Mouse (Mus musculus): ENCODE results near the gene Eif5b. TPM values are rescaled to one million over a fixed set of nuclear protein-coding genes. Genes with fewer than 3 reads are reported as not detected.
"Not testable (repeated sequence)": the region's sequence is repeated elsewhere in the genome, so short reads cannot be mapped to it uniquely, and the experiment has no call there.

Gene Eif5b
- 24.5 and 27.2 TPM in 2 replicates for polyA plus RNA-seq (2016; fragmentation: Nextera tagmentation; extraction: Ambion mirVana)

- H3K36me3 ChIP-seq = peaks cover 30% of the 10 kb centered on the region
- H3K9me3 ChIP-seq (replicated peaks) = no peaks in the 10 kb centered on the region
- H3K4me3 ChIP-seq = peak within 1 kb of the TSS; percentile 69
- no peaks in the 10 kb centered on the region for H3K27me3 ChIP-seq (ENCODE audit: low read depth, poor library complexity, severe bottlenecking)
- peak within 1 kb of the TSS; percentile 90 for H3K27ac ChIP-seq
- H3K4me1 ChIP-seq = peaks cover 18% of the 10 kb centered on the region
- peak; percentile 94 for DNase-seq (ENCODE audit: low spot score)
- WGBS = under 1% methylated on average over 50 of the region's 50 CpGs
Observed at GRCm38 (mm10) chr1:37997867-37998266, at the start of gene Eif5b, which contains the start of gene Txndc9. TSS of gene Eif5b (plus strand) at chr1:37998010. TSS of gene Txndc9 (minus strand) at chr1:37997893.

DNA sequence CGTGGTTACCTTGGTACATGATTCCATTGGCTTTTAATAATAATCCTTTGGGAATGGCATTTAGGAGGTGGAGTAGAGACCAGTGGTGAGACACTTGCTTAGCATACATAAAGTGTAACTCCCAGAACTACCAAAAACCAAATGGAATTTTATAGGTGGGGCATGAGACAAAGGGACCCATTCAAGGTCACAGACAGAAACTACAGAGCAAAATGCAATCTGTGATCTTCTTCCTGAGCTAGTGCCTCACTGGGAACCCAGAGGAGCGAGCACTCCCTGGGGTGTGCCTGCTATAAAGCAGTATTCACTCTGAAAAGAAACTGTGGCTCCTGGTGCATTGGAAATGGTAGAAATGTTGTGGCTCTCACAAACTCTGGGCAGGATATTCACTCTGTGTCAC lies 48.9 kb upstream of the Eif5b start:
- no peak overlapping the region for H3K4me3 ChIP-seq
- 78% methylated on average over 2 of the region's 2 CpGs for WGBS

DNA sequence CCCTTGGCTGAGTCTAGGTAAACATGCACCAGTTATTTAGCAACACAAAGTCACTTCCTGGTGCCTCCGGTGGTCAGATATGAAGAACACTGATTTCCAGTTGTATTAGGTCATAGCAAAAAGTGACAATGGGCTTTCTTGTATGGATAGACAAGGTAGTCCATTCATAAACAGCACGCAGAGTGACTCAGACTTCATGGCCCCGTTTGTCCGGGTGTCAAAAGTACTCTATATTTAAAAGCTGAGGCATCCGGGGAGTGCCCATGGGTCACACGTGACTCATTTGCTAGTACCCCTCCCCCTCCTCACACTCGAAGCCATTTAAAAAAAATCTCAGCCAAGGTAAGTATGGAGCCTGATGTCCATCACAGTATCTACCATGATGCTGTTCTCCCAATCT lies 43.0 kb upstream of the Eif5b start:
- H3K27me3 ChIP-seq (ENCODE audit: low read depth, poor library complexity, severe bottlenecking) = no peaks in the 10 kb centered on the region
- H3K4me1 ChIP-seq = no peaks in the 10 kb centered on the region
- no peak overlapping the region for H3K4me3 ChIP-seq
- no peak overlapping the region for H3K27ac ChIP-seq
- DNase-seq (ENCODE audit: low spot score) = no peak
- 83% methylated on average over 7 of the region's 7 CpGs for WGBS
- H3K9me3 ChIP-seq (replicated peaks) = no peaks in the 10 kb centered on the region
- no peaks in the 10 kb centered on the region for H3K36me3 ChIP-seq

More for the DNA sequence above, 48.9 kb upstream of the Eif5b start:
- DNase-seq (ENCODE audit: low spot score) = no peak
- Histone ChIP-seq H3K27ac (no peak overlapping the region), H3K36me3 (no peaks in the 10 kb centered on the region), H3K9me3 (replicated peaks) (no peaks in the 10 kb centered on the region), H3K27me3 (ENCODE audit: low read depth, poor library complexity, severe bottlenecking) (no peaks in the 10 kb centered on the region), H3K4me1 (no peaks in the 10 kb centered on the region)

DNA sequence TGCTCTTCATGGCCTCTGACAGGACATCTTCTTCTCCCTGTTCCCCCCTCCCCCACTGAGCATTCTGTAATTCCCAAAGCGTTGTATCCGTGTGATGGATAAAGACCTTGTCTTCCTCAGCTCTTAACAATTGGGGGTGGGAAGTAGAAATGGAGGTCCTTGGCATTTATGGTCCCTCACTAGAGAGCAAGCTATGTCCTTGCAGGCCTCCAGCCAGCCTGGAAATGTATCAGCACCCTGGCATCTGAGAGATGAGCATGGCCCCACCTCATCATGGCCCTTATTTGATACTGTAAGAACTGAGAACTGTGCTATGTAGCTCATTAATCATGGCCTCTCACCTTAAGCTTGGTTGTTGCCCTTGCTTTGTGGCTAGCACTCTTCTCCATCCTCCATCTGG lies 42.6 kb upstream of the Eif5b start:
- 94% methylated on average over 2 of the region's 2 CpGs for WGBS
- no peaks in the 10 kb centered on the region for H3K27me3 ChIP-seq (ENCODE audit: low read depth, poor library complexity, severe bottlenecking)
- no peaks in the 10 kb centered on the region for H3K9me3 ChIP-seq (replicated peaks)
- H3K27ac ChIP-seq = no peak overlapping the region
- DNase-seq (ENCODE audit: low spot score) = no peak
- H3K4me3 ChIP-seq = no peak overlapping the region
- no peaks in the 10 kb centered on the region for H3K4me1 ChIP-seq
- no peaks in the 10 kb centered on the region for H3K36me3 ChIP-seq

DNA sequence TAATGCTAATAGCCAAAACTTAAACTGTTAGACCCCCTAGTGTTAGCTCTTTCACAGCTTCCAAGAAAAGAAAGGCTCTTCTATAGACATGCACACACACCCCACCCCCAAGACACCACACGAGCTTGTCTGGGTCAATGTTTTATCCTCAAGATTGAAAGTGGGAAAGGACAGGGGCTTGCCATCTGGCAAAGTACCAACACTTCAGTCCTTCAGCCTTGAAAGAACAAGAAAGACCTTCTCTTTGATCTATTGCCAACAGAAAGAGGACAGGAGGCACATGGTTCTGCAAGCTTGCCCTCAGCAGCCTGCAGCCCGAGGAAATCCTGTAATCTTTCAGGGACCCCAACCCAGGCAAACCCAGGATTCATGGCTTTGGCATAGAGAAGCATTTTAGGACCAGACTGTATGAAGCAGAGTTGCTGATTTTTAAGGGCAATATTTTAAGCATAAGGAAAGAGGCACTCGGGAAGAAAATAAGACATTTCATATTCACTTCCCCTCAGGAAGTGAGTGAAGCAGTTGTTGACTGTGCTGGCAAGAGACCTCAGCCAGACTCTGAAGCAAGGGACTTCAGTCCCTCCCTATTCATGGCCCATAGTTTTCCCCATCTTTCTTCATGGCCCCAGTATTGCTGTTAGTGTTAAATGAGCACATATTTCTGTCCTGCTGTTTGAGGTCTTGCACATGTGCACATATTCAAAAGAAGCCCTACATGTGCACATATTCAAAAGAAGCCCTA lies 40.9 kb upstream of the Eif5b start:
- 55% methylated on average over 3 of the region's 3 CpGs for WGBS
- Histone ChIP-seq H3K27me3 (ENCODE audit: low read depth, poor library complexity, severe bottlenecking) (no peaks in the 10 kb centered on the region), H3K4me1 (no peaks in the 10 kb centered on the region), H3K4me3 (no peak overlapping the region), H3K27ac (no peak overlapping the region), H3K36me3 (no peaks in the 10 kb centered on the region), H3K9me3 (replicated peaks) (no peaks in the 10 kb centered on the region)
- DNase-seq (ENCODE audit: low spot score) = no peak

DNA sequence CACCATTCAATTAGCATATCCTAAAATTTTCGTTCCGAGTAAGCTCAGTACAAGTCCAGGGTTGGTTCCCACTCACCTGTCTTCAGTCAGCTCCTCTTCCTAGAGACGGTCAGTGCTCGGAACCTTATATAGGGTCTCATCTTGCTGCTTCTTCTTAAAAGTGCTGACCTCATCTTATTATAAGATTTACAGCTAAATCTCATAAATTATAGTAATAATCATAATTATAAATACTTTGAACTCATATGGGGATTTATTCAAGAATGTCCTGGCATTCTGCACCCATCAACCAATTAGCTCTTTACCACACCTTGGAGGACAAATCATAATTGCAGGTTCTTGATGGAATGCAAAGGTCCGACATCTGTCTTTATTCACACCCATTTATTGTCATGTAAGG lies 40.2 kb upstream of the Eif5b start, which contains the start of gene Lyg1:
Gene Lyg1 (minus strand): TSS at position 101 of the 400 bp plus-strand sequence.
- Histone ChIP-seq H3K4me1 (no peaks in the 10 kb centered on the region), H3K27ac (no peak within 1 kb of the TSS), H3K4me3 (no peak within 1 kb of the TSS), H3K27me3 (ENCODE audit: low read depth, poor library complexity, severe bottlenecking) (no peaks in the 10 kb centered on the region), H3K9me3 (replicated peaks) (no peaks in the 10 kb centered on the region), H3K36me3 (no peaks in the 10 kb centered on the region)
- WGBS = 86% methylated on average over 5 of the region's 5 CpGs
- no peak for DNase-seq (ENCODE audit: low spot score)

GRCm38 (mm10) chr1:37958516-37958915 lies 39.3 kb upstream of the Eif5b start:
- no peak for DNase-seq (ENCODE audit: low spot score)
- H3K4me1 ChIP-seq = no peaks in the 10 kb centered on the region
- H3K4me3 ChIP-seq = no peak overlapping the region
- H3K9me3 ChIP-seq (replicated peaks) = no peaks in the 10 kb centered on the region
- no peaks in the 10 kb centered on the region for H3K27me3 ChIP-seq (ENCODE audit: low read depth, poor library complexity, severe bottlenecking)
- 85% methylated on average over 2 of the region's 2 CpGs for WGBS
- H3K27ac ChIP-seq = no peak overlapping the region
- no peaks in the 10 kb centered on the region for H3K36me3 ChIP-seq

DNA sequence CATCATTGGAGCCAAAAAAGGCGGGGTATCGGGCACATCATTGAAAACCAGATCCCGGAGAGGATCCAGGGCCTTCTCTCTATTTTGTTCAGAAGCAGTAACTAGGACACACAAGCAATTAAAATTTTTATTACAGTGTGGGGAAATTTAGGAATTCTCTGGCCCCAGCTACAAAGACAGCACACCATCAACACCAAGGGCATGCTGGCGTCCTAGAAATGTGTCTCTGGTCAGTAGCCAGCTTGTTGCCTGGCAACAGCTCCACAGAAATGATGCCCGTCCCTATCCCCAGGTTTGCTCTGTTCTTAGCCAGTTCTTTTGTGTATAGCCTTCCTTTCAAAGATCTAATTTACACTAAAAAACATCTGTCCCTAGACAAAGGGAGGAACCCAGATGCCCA lies 38.3 kb upstream of the Eif5b start:
- Histone ChIP-seq H3K36me3 (no peaks in the 10 kb centered on the region), H3K27ac (no peak overlapping the region), H3K4me3 (no peak overlapping the region), H3K27me3 (ENCODE audit: low read depth, poor library complexity, severe bottlenecking) (no peaks in the 10 kb centered on the region), H3K4me1 (no peaks in the 10 kb centered on the region), H3K9me3 (replicated peaks) (no peaks in the 10 kb centered on the region)
- DNase-seq (ENCODE audit: low spot score) = no peak
- 83% methylated on average over 5 of the region's 5 CpGs for WGBS

DNA sequence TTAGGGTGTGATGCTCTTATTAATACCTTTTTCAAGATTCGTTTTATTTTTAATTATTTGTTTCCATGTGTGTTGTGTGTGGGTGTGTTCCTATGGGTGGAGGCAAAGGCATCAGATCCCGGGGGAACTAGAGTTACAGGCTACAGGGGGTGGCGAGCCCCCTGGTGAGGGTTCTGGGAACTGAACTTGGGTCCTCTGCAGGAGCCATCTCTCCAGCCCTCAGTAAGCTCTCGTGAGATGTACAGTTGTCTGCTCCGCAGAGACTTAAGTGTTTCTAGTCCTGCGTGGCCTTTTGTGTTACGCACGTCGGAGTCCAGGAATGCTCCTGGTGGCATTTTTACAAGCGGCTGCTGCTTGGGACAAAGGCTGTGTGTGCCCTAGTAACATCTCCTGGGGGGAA lies 32.2 kb upstream of the Eif5b start:
- DNase-seq (ENCODE audit: low spot score) = no peak
- Histone ChIP-seq H3K27ac (no peak overlapping the region), H3K4me3 (no peak overlapping the region), H3K9me3 (replicated peaks) (no peaks in the 10 kb centered on the region), H3K27me3 (ENCODE audit: low read depth, poor library complexity, severe bottlenecking) (no peaks in the 10 kb centered on the region), H3K4me1 (no peaks in the 10 kb centered on the region), H3K36me3 (no peaks in the 10 kb centered on the region)
- 64% methylated on average over 10 of the region's 10 CpGs for WGBS

GRCm38 (mm10) chr1:37968746-37969145 lies 29.1 kb upstream of the Eif5b start:
- H3K4me3 ChIP-seq = no peak overlapping the region
- no peaks in the 10 kb centered on the region for H3K9me3 ChIP-seq (replicated peaks)
- H3K27ac ChIP-seq = no peak overlapping the region
- DNase-seq (ENCODE audit: low spot score) = no peak
- H3K4me1 ChIP-seq = no peaks in the 10 kb centered on the region
- H3K27me3 ChIP-seq (ENCODE audit: low read depth, poor library complexity, severe bottlenecking) = no peaks in the 10 kb centered on the region
- WGBS = 83% methylated on average over 6 of the region's 6 CpGs
- no peaks in the 10 kb centered on the region for H3K36me3 ChIP-seq

GRCm38 (mm10) chr1:37971520-37971919 lies 26.3 kb upstream of the Eif5b start:
- Histone ChIP-seq H3K9me3 (replicated peaks) (no peaks in the 10 kb centered on the region), H3K4me3 (no peak overlapping the region), H3K27ac (no peak overlapping the region), H3K36me3 (no peaks in the 10 kb centered on the region), H3K4me1 (no peaks in the 10 kb centered on the region), H3K27me3 (ENCODE audit: low read depth, poor library complexity, severe bottlenecking) (no peaks in the 10 kb centered on the region)
- no peak for DNase-seq (ENCODE audit: low spot score)
- WGBS = 76% methylated on average over 4 of the region's 4 CpGs

GRCm38 (mm10) chr1:37976666-37977065 lies 21.1 kb upstream of the Eif5b start:
- not testable (repeated sequence) for H3K27ac ChIP-seq; H3K4me1 ChIP-seq; H3K36me3 ChIP-seq; DNase-seq (ENCODE audit: low spot score); H3K27me3 ChIP-seq (ENCODE audit: low read depth, poor library complexity, severe bottlenecking); H3K9me3 ChIP-seq (replicated peaks); H3K4me3 ChIP-seq
- WGBS = 74% methylated on average over 9 of the region's 9 CpGs

GRCm38 (mm10) chr1:37977303-37977702 lies 20.5 kb upstream of the Eif5b start:
- H3K4me3 ChIP-seq = no peak overlapping the region
- no peaks in the 10 kb centered on the region for H3K9me3 ChIP-seq (replicated peaks)

GRCm38 (mm10) chr1:37984326-37984725 lies 13.5 kb upstream of the Eif5b start:
- Histone ChIP-seq H3K27me3 (ENCODE audit: low read depth, poor library complexity, severe bottlenecking) (no peaks in the 10 kb centered on the region), H3K36me3 (peaks cover 53% of the 10 kb centered on the region), H3K4me3 (no peak overlapping the region), H3K4me1 (peaks cover 5% of the 10 kb centered on the region; the same call in 1 of the 2 replicates), H3K27ac (no peak overlapping the region), H3K9me3 (replicated peaks) (no peaks in the 10 kb centered on the region)
- DNase-seq (ENCODE audit: low spot score) = no peak
- 97% methylated on average over 1 of the region's 1 CpGs for WGBS

More at GRCm38 (mm10) chr1:37977303-37977702, 20.5 kb upstream of the Eif5b start:
- DNase-seq (ENCODE audit: low spot score) = no peak
- 93% methylated on average over 7 of the region's 7 CpGs for WGBS
- H3K36me3 ChIP-seq = no peaks in the 10 kb centered on the region
- no peaks in the 10 kb centered on the region for H3K27me3 ChIP-seq (ENCODE audit: low read depth, poor library complexity, severe bottlenecking)
- no peak overlapping the region for H3K27ac ChIP-seq
- H3K4me1 ChIP-seq = no peaks in the 10 kb centered on the region
